Mouse (Mus musculus) adipocyte (in vitro differentiated cells): ENCODE measurements at regions not wholly inside any gene's neighbourhood (a gene's known extent, or its start where the extent isn't known, plus 50 kb on each side); places are given as distances from the start of the nearest gene placed in this dataset.
"Not testable (repeated sequence)": the region's sequence is repeated elsewhere in the genome, so short reads cannot be mapped to it uniquely, and the experiment has no call there.

Experiments
- DNase-seq: peaks from one replicate; pipeline ENCODE4 v3.0.0-alpha.2; 2016; ENCODE audit warnings: low spot score

DNA sequence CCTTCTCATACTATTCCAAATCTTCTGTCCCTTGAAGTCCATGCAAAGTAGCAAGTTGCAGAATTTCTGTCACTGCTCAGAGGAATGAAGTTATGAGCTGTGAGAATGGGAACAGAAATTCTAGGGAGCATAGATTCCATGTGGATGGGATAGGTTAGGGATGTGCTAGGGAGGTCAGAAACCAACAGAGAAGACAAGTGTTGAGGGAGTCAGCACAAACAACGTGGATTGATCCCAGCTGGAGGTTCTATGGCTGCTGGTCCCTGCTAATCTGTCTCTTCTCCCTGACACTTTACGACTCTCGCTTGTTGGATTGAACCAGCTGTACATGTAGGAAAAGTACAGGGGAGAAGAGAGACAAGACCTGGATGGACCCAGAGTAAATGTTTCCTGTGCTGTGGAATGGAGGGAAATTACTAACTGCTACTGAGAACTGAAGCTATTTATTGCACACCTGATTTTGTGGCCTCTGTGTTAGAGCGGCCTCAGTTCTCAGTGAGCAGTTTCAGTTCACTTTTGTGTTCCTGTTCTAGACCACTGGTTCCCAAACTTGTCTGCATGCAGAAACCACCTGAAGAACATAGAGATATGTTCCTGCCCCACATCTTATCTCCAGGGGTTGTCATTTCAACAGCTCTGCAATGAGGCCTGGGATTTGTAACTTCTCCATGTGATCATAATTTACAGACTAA, 151.0 kb downstream of the Ube2e3 start:
- DNase-seq = no peak

DNA sequence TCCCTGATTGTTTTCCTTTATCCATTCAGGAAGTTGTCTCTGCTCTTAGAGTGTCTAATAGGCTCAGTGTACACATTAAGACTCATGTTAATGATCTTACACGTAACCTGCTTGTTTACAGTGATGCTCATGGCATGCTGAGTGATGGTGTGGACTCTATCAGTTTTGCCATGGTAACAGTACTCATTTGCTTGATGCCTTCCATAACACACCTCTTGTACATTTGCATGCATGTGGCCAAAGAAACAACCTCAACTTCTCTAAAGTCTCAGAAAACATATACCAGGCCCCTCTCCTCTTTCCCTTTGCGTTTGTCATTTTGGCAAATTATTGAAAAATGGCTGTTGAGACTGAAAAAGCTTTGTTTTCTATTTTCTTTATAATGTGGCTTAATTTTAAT, 155.0 kb downstream of the Ube2e3 start:
- no peak for DNase-seq

DNA sequence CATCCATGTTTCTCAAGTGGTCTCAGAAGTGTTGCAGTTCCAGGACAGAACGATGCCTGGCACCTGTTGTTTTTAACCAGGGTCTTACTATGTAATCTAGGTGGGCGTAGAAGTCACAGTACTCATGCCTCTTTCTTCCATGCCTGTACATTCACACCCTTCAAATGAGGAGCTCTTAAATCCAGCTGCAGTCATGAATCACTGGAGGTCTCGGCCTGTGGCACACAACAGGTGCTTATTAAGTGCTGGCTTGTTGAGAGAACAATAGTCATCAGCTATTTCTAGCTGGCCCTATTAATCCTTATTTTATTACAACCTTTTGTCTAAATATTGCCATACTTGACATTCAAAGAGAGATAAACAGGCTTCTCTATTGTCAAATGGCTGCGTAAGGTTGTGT, 157.8 kb downstream of the Ube2e3 start:
- no peak for DNase-seq

DNA sequence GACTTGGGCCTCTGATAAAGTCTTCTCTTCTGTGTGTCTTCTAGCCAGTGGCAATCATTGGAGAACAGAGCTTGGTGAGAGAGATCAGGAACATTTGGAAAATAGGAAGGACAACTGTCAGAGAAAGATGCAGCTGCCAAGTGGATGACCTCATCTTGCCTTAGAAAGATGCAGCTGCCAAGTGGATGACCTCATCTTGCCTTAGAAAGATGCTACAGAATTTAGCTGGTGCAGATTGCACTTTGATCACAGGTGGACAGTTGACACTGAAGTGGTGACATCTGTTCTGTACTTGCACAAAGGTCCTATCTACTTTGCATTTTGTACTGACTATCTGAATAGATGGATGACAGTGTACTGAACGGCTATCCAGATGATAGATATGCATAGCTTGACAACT, 163.1 kb downstream of the Ube2e3 start:
- no peak for DNase-seq

DNA sequence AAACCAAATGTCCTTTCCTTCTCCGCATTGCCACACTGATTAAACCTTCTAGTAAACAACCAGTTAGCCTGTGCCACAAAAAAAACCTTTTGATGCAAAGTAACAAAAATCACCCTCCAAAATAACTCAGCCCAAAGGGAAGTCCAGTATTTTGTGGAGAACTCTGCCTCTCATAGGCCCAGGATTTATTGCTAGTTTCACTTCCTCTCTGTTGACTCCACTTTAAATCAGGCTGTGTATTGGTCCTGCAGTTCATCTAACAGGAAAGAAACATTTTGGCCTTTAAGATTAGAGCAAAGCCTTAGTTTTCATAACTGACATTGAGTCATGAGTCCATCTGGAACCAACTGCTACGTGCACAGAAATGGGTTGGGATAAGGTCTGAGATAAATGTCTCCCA, 168.4 kb downstream of the Ube2e3 start:
- no peak for DNase-seq

DNA sequence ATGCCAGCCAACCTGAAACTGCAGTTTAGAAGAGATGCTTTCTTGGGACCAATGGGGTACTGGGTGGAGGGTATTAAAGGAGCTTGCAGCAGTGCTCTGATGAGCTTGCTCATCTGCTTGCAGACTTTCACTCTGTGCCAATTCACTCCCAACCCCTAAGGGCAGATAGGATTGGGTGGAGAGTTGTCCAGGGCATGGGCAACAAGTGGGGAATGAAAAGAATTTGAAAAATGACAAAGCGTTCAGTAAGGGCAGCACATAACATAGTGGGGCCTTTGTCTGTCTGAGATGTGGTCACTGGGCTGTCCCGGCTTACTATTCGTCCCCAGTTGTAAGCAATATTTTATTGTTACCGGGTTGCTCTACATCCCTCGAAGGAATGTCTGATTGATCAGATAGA, 170.7 kb downstream of the Ube2e3 start:
- no peak for DNase-seq

DNA sequence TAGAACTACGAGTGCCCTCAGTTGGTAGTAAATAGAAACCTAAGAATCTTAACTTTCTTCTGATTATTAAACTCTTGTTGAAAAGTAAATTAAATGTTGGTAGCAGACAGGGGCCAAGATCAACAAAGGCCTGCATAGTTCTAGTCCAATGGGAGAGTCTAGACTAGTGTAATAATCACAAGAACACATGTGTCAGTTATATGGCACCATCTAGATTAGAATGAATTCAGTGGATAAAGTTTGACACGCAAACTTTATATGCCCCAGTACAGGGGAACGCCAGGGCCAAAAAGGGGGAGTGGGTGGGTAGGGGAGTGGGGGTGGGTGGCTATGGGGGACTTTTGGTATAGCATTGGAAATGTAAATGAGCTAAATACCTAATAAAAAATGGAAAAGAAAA, 176.9 kb downstream of the Ube2e3 start:
- not testable (repeated sequence) for DNase-seq

DNA sequence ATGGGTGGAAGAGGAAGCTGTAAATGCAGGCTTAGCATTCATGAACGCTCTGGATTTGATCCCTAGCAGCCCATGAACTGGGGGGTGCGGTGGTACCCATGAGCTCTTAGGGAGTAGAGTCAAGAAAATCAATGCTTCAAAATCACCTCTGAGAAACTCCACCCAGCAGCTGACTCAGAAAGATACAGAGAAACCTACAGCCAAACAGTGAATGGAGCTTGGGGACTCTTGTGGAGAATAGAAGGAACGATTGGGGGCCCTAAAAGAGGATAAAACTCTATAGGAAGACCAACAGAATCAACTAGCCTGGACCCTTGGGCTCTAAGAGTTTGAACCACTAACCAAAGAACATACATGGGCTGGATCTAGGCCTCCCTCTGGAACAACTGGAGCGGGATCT, 177.6 kb downstream of the Ube2e3 start:
- no peak for DNase-seq

DNA sequence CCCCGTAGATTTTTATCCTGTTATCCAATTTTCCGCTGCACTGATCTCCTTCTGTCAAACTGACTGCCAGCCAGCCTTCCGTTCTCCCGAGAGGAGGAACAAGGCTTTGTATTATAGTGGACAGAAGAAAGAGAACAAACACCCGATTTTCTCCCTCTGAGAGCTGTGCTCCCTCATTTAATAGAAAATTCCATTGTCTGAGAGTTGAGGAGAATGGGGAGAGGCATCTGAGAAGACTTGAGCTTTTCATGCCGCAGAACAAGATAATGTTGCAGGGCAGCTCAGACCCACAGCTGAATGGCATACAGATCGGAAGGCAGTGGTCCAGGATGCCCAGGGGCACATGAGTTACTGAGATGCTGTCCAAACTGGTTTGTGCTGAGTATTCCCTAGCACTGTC, 180.1 kb downstream of the Ube2e3 start:
- DNase-seq = no peak

DNA sequence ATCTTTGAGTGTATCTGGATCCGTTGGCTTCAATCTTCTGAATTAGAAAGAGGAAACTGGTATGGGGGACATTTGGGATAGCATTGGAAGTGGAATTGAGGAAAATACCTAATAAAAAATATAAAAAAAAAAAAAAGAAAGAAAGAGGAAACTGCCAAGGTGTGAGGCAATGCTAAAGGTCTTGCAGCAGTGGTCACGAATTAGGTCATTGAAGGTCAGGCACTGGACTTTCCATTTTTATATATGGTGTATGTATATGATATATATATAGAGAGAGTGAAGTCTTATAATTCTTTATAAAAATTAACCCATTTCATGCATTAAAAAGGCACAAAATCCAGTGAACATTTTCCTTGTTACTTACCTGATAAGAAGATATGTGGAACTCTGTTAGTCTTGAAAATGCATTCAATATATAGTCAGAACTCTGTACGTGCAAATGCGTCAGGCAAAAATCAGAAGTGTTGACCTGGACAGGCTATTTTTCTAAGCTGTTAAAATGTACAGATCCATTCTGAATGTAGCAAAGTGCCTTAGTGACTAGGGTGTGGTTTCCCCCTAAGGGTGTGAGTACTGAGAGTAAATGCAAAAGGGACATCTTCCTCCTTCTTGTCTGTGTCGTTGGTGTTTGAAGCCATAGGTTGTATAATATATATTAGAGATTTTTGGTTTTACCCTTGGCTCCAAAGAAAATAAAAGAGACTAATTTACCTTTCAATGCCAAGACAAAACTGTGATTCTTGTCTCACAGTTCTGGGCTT, 181.0 kb downstream of the Ube2e3 start:
- no peak for DNase-seq

DNA sequence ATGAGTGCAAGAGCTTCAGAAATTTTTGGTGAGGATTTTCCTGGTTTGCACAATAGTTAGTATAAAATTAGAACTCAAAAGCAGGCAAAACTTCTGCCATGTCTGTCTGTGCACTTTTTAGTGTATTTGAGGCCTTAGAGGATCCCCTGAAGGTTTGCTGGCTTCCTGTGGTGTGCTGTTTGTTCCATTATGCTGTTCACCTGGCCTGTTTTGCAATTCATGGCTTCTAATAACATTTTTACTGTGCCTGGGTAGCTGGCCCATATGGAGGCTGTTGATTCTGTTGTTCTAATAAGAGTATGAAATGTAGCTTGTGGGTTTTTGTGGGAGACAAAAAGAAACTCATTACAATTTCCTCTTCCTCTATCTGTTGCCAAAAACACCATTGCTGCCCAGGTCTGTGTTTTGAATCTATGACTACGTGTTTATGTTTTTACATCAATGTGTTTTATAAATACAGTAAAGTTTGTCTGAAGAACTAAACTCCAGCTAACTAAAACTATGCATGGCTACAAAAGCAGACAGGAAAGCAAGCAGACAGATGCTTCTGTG, 182.6 kb downstream of the Ube2e3 start:
- DNase-seq = no peak

DNA sequence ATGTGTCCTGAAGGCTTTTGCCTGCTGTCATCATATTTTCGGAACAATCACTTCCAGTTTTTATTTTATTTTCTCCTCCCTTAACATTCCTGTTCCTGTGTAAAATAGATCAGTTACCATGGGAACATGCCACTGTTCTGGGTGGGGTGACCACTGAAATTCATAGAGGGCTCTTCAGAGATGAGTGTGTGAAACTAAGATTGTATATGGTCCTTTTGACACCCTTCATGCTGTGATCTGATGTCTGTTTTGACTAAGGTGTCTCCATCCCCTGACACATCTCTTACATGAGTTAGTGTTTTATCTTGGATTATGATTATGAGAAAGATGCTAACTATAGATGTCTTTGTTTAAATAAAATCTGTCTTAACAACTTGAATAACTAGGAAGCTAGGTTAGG, 184.3 kb downstream of the Ube2e3 start:
- DNase-seq = no peak

DNA sequence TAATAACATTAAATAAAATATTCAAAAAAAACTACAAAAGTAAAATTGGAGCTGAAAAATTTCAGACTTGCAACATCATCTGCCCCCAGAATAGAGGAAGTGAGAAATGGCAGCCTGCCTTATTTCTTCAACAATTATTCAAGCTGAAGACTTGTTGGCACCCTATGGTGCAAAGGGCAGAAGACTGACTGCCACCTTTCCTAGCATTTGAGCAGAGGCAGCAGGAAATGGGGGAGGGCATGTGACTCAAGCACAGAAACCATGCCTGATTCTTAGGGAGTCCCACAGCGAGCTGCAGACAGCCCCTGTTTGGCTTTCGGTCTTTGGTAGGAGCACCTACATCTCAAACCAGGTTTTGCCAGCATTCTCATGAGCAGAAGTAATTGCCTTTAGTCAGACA, 188.2 kb downstream of the Ube2e3 start:
- DNase-seq = no peak

DNA sequence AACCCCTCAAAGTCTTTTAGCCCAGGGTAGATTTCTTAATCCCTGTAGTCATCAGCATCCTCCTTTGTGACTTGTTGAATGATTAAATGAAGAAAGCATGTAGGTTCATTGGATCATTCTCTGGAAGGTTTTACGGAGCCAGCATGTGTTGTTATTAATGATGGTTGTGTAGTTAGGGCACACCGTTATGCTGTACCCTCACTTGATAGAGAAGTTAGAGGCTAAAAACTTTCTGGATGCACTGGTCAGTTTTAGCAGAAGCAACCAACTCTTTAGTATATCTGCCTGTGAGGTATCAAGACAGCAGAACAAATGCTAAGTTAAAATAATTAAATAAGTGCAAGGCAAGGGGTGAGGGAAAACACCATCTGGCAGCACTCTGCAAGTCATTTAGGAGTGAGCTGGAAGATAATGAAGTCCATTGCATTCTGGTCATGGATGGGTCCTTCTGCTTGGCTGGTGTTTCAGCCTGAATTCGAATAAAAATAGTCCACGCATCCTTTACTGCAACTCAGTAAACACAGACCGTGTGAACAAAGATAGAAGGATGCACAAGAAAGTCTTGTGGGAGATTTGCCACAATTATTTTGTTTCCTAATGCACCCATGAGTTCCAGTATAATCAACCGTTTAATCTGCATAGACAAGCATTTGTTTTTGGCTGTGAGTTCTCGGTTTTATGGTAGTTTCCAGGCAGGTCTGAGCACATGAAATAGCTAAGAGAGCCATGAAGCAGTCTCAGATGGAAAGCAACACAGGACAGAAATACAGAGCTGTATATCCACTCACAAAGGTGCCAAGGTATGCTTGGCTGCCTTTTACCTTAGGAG, 191.4 kb downstream of the Ube2e3 start:
- no peak for DNase-seq

DNA sequence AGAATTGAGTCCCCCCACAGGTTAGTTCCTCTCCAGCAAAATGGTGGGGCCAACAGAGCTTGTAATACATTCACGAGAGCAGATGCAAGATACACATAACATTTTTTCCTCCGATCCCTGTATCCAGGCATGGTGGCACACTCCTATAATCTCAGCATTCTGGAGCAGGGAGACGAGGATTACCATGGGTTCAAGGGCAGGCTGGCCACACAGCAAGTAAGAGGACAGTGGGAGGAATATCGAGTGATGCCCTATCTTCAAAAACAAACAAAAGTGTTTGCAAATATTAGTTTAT, 192.0 kb downstream of the Ube2e3 start:
- DNase-seq = no peak

DNA sequence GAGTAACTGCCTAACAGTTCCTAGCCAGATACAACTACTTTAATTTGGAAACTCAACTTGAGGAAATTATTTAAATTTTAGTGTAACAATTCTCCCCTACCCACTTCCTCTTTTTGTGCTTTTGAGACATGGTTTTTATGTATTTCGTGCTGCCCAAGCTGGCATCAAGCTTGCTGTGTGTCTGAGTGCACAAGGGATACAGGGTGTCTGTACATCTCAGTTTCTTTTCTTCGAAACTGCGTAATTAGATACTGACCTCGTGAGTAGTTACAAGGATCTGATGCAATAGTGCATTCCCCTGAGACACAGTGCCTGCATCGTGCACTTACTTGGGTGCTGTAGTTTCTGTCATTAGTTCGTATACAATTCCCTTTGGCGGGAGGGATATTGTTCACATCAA, 192.4 kb downstream of the Ube2e3 start:
- DNase-seq = no peak

DNA sequence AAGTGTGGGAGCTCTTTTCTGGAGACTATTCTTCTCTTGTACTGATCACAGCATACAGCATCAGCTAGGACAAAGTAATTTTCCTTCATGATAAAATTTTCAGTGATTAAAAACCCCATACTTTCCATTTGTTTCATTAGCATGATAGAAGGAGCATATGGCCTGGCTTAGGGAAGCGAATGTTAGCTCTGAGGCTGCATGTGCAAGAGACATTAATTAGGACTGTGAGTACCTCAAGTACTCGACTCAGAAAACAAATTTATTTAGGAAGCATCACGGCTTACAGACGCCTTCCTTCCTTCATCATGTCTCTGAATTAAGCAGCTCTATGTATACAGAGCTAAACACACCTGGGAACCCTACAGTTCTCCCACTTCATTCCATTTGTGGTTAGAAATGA, 193.6 kb upstream of the Itga4 start:
- no peak for DNase-seq

DNA sequence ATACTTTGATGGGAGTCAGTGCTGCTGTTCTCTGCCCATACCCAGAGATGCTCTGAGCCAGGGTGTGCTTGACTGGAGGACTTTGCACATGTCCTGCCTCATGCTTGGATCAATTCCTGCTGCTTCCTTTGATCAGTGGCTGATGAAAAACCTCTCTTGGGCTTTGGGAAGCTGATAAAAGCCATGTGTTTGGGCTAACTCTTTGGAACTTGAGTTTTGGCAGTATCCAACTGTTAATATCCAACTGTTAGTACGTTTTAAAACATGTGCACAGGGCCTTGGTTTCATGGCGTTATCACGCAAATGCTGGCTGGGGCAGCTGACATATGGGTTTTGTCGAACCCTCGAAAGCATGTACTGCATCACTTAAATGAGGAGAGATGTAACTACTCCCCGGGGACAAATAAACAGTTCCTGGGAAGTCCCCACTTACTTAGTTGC, 193.0 kb upstream of the Itga4 start:
- no peak for DNase-seq

DNA sequence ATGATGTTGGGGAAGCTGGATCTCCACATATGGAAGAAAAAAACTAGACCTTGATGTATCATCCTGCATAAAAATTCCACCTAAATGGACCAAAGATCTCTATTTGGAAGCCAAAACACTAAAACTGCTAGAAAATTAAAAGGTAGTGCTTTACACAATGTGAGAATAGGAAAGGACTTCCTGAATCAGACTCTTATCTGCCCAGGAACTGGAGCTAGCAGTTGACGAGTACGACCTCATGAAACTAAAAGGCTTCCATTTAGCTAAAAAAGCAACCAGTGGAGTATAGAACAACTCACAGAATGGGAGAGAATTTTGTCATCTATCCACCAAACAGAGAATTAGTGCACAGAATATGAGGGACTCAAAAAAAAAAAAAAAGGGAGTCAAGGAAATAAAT, 191.6 kb upstream of the Itga4 start:
- DNase-seq = no peak

DNA sequence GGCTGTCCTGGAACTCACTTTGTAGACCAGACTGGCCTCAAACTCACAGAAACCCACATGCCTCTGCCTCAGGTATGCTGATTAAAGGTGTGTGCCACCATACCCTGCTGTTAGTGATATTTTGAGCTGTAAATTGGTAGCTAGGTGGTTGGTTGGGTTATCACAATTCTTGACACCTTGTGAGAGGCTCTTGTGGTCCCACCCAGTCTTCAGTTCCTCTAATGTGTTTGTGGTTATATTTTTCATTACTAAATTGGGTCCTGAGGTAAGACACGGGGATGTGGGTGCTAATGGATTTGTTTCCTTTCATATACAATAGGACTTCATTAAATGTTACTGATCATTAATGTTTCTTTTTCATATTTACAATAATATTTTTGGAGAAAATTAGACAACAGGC, 189.9 kb upstream of the Itga4 start:
- DNase-seq = no peak

DNA sequence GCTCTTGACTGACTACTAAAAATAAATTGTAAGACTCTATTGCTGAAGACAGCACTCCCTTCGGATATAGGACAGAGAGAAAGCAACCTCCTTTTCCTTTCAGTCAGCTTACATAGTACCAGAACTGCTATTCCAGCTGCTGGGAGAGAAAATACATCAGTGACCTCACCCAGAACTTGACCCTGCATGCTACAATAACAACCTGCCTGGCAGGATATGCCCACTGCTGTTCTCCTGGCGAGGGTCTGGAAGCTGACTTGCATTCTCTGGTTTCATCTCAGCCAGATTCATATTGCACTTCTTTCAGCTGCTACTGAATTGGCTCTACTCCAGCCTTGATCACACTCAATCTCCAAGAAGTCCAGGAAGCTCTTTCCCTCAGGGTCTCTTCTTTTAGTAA, 179.1 kb upstream of the Itga4 start:
- DNase-seq = no peak

DNA sequence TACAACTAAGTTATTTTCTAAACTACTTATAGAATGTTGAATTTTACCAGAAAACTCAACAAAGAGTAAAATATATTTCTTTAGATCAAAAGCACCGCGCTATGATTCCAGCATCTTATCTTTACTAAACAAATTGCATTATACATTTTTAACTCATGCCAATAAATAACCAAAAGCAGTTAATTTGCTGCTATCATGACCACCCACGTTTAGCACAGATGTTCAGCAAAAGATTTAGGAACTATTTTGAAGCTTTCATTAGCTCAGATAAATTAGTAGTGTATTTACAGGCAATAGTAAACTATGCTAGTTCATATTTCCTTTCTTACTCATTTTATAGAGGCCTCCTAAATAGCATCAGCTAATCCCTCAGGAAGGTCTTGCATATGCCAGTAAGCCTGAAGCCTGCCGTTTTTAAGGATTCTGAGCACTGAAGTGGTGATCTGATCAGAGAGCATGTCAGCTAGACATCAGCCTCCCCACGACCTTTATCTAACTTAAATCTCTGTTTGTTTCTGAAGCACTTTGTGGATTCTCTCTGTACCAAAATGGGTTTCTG, 176.3 kb upstream of the Itga4 start:
- DNase-seq = no peak

DNA sequence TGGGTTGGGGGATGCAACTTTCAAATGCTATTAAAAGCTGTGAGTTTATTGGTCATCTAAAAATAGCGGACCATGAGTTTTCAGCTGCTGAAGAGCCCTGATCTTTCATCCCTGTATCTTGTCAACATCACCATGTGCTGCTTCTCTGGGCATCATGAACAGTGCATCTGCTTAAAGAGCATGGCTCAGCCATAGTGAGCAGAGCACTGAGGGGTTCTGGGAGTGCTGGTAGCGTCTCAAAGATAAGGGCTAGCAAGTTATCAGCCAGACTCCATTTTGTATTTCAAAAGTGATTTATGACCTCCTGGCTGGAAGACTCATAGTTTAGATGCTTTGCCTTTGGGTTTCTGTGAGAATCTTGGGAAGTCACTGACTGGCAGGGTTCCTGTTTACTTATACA, 173.5 kb upstream of the Itga4 start:
- no peak for DNase-seq
